ENCODE assay signal across 16 mouse cellular contexts in the genomic region with DNA sequence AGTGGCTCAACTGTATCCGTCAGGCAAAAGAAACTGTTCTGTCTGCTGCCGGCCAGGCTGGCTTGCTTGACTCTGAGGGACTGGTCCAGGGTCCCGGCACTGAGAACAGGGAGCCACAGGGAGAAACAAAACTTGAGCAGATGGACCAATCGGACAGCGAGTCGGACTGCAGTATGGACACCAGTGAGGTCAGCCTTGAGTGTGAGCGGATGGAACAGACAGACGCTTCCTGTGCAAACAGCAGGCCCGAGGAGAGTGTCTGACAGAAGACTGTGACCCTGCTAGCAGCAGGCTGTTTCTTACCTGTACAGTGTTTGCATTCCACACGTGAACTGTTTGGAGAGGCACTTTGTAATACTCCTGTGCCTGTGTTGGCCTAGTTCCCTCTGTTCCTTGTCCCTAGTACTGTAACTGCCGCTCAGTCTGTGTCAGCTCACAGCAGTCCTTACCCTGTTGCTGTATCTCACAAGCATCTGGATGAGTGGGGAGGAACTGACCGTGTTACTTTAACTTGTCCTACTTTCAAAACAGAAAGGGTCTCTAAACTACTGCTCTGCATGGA. TPM values are rescaled to one million over a fixed set of nuclear protein-coding genes. Genes with fewer than 3 reads are reported as not detected.
DNase-seq lines count a peak whose midpoint lies in the region; ATAC-seq and TF ChIP-seq lines count a peak whose summit lies in the region.
"Had no signal": no experiment of that assay in that cellular context is flagged by ENCODE, and none has a peak within 500 bp of the region (broad histone marks: within the 10 kb centered on the region; RNA-seq: fewer than 3 reads in every experiment).

No protein-coding gene starts in this region.

- no peak for DNase-seq in heart, adult 2 months
- no peak for DNase-seq in spleen, adult 2 months (ENCODE audit: low read depth in 1 of 2, low spot score in 2 of 2)
- no peak for DNase-seq in spleen, postnatal 4 days (ENCODE audit: low spot score in 2 of 2)
- no peak for DNase-seq in urinary bladder, postnatal 25 days (ENCODE audit: low spot score)
- DNase-seq in adrenal gland, postnatal 25 days: no peak
- DNase-seq: cerebellum, adult 2 months; kidney, adult 11 months; kidney, postnatal 25 days; layer of hippocampus, adult 9-11 months; right cerebral cortex, postnatal 25 days had no signal

- no peak for ATAC-seq in heart, embryonic 12.5 days (ENCODE audit: insufficient number of reproducible peaks, low FRiP score)
- peak; percentile 62 for ATAC-seq in lung, embryonic 15.5 days (ENCODE audit: borderline replicate concordance, extremely low read depth, low FRiP score, low TSS enrichment)
- 0 out of 2 replicates have a peak, but pooled peaks have one; percentile 14 for ATAC-seq in stomach, embryonic 14.5 days (ENCODE audit: insufficient number of reproducible peaks, insufficient read depth, low FRiP score, low read depth)
- ATAC-seq: forebrain, embryonic 14.5 days; midbrain, embryonic 15.5 days had no signal

- H3K4me2 ChIP-seq in heart, embryonic 12.5 days: no peak overlapping the region
- H3K4me2 ChIP-seq in lung, embryonic 15.5 days: no peak overlapping the region
- H3K4me2 ChIP-seq in stomach, embryonic 14.5 days (replicated peaks; ENCODE audit: low read depth, low read length): no peak overlapping the region
- H3K4me2 ChIP-seq: hindbrain, embryonic 12.5 days; midbrain, embryonic 15.5 days had no signal

- no peak overlapping the region for H3K4me3 ChIP-seq in heart, adult 2 months
- no peak overlapping the region for H3K4me3 ChIP-seq in heart, embryonic 12.5 days
- H3K4me3 ChIP-seq in spleen, adult 2 months (ENCODE audit: extremely low read depth, insufficient read depth, insufficient read length): no peak overlapping the region
- no peak overlapping the region for H3K4me3 ChIP-seq in lung, embryonic 15.5 days
- H3K4me3 ChIP-seq in stomach, embryonic 14.5 days (ENCODE audit: low read depth, low read length): no peak overlapping the region
- H3K4me3 ChIP-seq: hindbrain, embryonic 12.5 days; midbrain, embryonic 15.5 days had no signal

- no peaks in the 10 kb centered on the region for H3K27me3 ChIP-seq in heart, adult 2 months (ENCODE audit: control insufficient read depth, insufficient read depth, low read length)
- no peaks in the 10 kb centered on the region for H3K27me3 ChIP-seq in heart, embryonic 12.5 days (replicated peaks)
- no peaks in the 10 kb centered on the region for H3K27me3 ChIP-seq in spleen, adult 2 months (ENCODE audit: control insufficient read depth, insufficient read depth, low read length)
- H3K27me3 ChIP-seq in lung, embryonic 15.5 days: no peaks in the 10 kb centered on the region
- H3K27me3 ChIP-seq in stomach, embryonic 14.5 days (ENCODE audit: control insufficient read depth, insufficient read depth, low read length): no peaks in the 10 kb centered on the region
- H3K27me3 ChIP-seq: hindbrain, embryonic 12.5 days; midbrain, embryonic 15.5 days had no signal

- H3K9me3 ChIP-seq in heart, embryonic 12.5 days (replicated peaks): no peaks in the 10 kb centered on the region
- no peaks in the 10 kb centered on the region for H3K9me3 ChIP-seq in lung, embryonic 15.5 days
- H3K9me3 ChIP-seq in stomach, embryonic 14.5 days (ENCODE audit: control insufficient read depth, low read depth, low read length): no peaks in the 10 kb centered on the region; the same call in 1 of the 2 replicates
- H3K9me3 ChIP-seq: hindbrain, embryonic 12.5 days; midbrain, embryonic 15.5 days had no signal

- intact Hi-C loops in heart, adult 2 months (cut with DNase I): loop anchor here (2.0 kb wide), 1 partner anchor 59 kb away; no protein-coding TSS in a partner anchor

- TF ChIP-seq EP300 in heart, adult 2 months (IDR thresholded peaks at IDR 0.05; ENCODE audit: insufficient read depth, low read depth, low read length): no peak

- no peak for TF ChIP-seq POLR2A in heart, adult 2 months (IDR thresholded peaks at IDR 0.05; ENCODE audit: insufficient read depth, low read depth, low read length)
- no peak for TF ChIP-seq POLR2A in spleen, adult 2 months (IDR thresholded peaks at IDR 0.05; ENCODE audit: low read depth, low read length)

- peak overlapping the region; percentile 29 for H3K27ac ChIP-seq in heart, adult 2 months
- H3K27ac ChIP-seq in heart, embryonic 12.5 days (ENCODE audit: poor library complexity, severe bottlenecking): no peak overlapping the region
- peak overlapping the region; percentile 95 for H3K27ac ChIP-seq in spleen, adult 2 months (ENCODE audit: insufficient read depth, low read length)
- H3K27ac ChIP-seq in lung, embryonic 15.5 days: peak overlapping the region; percentile 68
- peak overlapping the region; percentile 21; the same call in 1 of the 2 replicates for H3K27ac ChIP-seq in stomach, embryonic 14.5 days (ENCODE audit: low read length)
- H3K27ac ChIP-seq: hindbrain, embryonic 12.5 days; midbrain, embryonic 15.5 days had no signal

- no peak overlapping the region for H3K9ac ChIP-seq in heart, adult 2 months (ENCODE audit: low read depth, low read length)
- no peak overlapping the region for H3K9ac ChIP-seq in heart, embryonic 12.5 days
- H3K9ac ChIP-seq in lung, embryonic 15.5 days: no peak overlapping the region
- no peak overlapping the region for H3K9ac ChIP-seq in stomach, embryonic 14.5 days (replicated peaks; ENCODE audit: low read depth, low read length)
- H3K9ac ChIP-seq: hindbrain, embryonic 12.5 days; midbrain, embryonic 15.5 days had no signal

- no peaks in the 10 kb centered on the region for H3K79me2 ChIP-seq in heart, adult 2 months (replicated peaks; ENCODE audit: control insufficient read depth, insufficient read depth, low read length)

- no peak for TF ChIP-seq CTCF in heart, adult 2 months (IDR thresholded peaks at IDR 0.05)
- no peak for TF ChIP-seq CTCF in spleen, adult 2 months (IDR thresholded peaks at IDR 0.05; ENCODE audit: extremely low read depth, insufficient read depth, insufficient read length, insufficient replicate concordance)

- H3K36me3 ChIP-seq in heart, adult 2 months (ENCODE audit: control insufficient read depth, insufficient read depth, low read length): peaks cover 15% of the 10 kb centered on the region
- H3K36me3 ChIP-seq in heart, embryonic 12.5 days: peaks cover 49% of the 10 kb centered on the region
- peaks cover 38% of the 10 kb centered on the region for H3K36me3 ChIP-seq in spleen, adult 2 months (ENCODE audit: control insufficient read depth, insufficient read depth, low read length)
- H3K36me3 ChIP-seq in lung, embryonic 15.5 days: no peaks in the 10 kb centered on the region
- H3K36me3 ChIP-seq in stomach, embryonic 14.5 days (ENCODE audit: control insufficient read depth, insufficient read depth, low read length): no peaks in the 10 kb centered on the region
- H3K36me3 ChIP-seq: hindbrain, embryonic 12.5 days; midbrain, embryonic 15.5 days had no signal

- peaks cover 10% of the 10 kb centered on the region for H3K4me1 ChIP-seq in heart, adult 2 months (ENCODE audit: control insufficient read depth, insufficient read depth, low read length)
- H3K4me1 ChIP-seq in heart, embryonic 12.5 days (replicated peaks): peaks cover 15% of the 10 kb centered on the region; the same call in 1 of the 2 replicates
- peaks cover 37% of the 10 kb centered on the region for H3K4me1 ChIP-seq in spleen, adult 2 months (ENCODE audit: control insufficient read depth, insufficient read depth, insufficient read length)
- H3K4me1 ChIP-seq in lung, embryonic 15.5 days: peaks cover 15% of the 10 kb centered on the region
- H3K4me1 ChIP-seq in stomach, embryonic 14.5 days (ENCODE audit: control insufficient read depth, insufficient read depth, low read length): no peaks in the 10 kb centered on the region
- H3K4me1 ChIP-seq: hindbrain, embryonic 12.5 days; midbrain, embryonic 15.5 days had no signal

- 70% methylated on average over 12 of the region's 12 CpGs for WGBS in heart, adult 2 months
- WGBS in heart, embryonic 12.5 days: 77% methylated on average over 12 of the region's 12 CpGs
- 57% methylated on average over 12 of the region's 12 CpGs for WGBS in spleen, adult 2 months
- WGBS in lung, embryonic 15.5 days: 33% methylated on average over 12 of the region's 12 CpGs
- 72% methylated on average over 12 of the region's 12 CpGs for WGBS in stomach, embryonic 14.5 days

RNA-seq across cellular contexts. Expression of gene Fam208a, which starts 26.8 kb away (rescaled TPM):
- total RNA-seq in heart, adult 2 months (2021): 10 to 100 TPM in 1 of 2 experiments, 1 to 10 TPM in 1; 9.8 to 11.4 TPM
- 3.3 and 7.2 TPM in 2 replicates for polyA plus RNA-seq in heart, adult 2 months (2012; rRNA removed)
- 13.1 and 14.5 TPM in 2 replicates for polyA plus RNA-seq in heart, embryonic 12.5 days (2016; fragmentation: Nextera tagmentation; extraction: Ambion mirVana)
- polyA plus RNA-seq in spleen, adult 2 months (2012; rRNA removed): 4.3 and 4.6 TPM in 2 replicates
- polyA plus RNA-seq in lung, embryonic 15.5 days (2015; fragmentation: Nextera tagmentation; extraction: Ambion mirVana): 11.2 and 13.4 TPM in 2 replicates
- polyA plus RNA-seq in stomach, embryonic 14.5 days (2014; fragmentation: Nextera tagmentation; extraction: Ambion mirVana): 21.4 and 22.8 TPM in 2 replicates
- total RNA-seq in adrenal gland, postnatal 25 days (2021): 27.8 and 28.2 TPM in 2 replicates
